Mouse (Mus musculus) layer of hippocampus, adult 9-10 months (tissue): ENCODE results near the gene Olfr971.
"Not testable (repeated sequence)": the region's sequence is repeated elsewhere in the genome, so short reads cannot be mapped to it uniquely, and the experiment has no call there.

Experiments
- DNase-seq: peaks from one replicate; pipeline ENCODE4 v3.0.0; 2022; ENCODE audit warnings: low spot score

Gene Olfr971

GRCm38 (mm10) chr9:39836576-39836975, at the start of gene Olfr971:
Gene Olfr971 (plus strand): TSS chr9:39836876.
- DNase-seq = not testable (repeated sequence)

GRCm38 (mm10) chr9:39790558-39790957, 46.1 kb upstream of the Olfr971 start, which contains the start of gene Olfr969:
Gene Olfr969 (plus strand): TSS chr9:39790945.
- no peak for DNase-seq

GRCm38 (mm10) chr9:39808560-39808959, 28.1 kb upstream of the Olfr971 start, which contains the start of gene Olfr970:
Gene Olfr970 (plus strand): TSS chr9:39808860.
- no peak for DNase-seq

- no peak for DNase-seq
Measured at GRCm38 (mm10) chr9:39866122-39866521, 29.4 kb downstream of the Olfr971 start, which contains the start of gene Olfr972. Gene Olfr972 (plus strand): TSS chr9:39866422.

GRCm38 (mm10) chr9:39871986-39872385, 35.3 kb downstream of the Olfr971 start:
- DNase-seq = not testable (repeated sequence)

GRCm38 (mm10) chr9:39877541-39878396, 41.1 kb downstream of the Olfr971 start:
- DNase-seq = not testable (repeated sequence)
